Mouse (Mus musculus) hindbrain, embryonic 16.5 days (tissue): ENCODE data around the gene Kcnh7. TPM values are rescaled to one million over a fixed set of nuclear protein-coding genes. Genes with fewer than 3 reads are reported as not detected.
A peak's percentile ranks its signal among the peaks of the same experiment; 100 is the strongest.

Experiments
- ATAC-seq: fragments of 200-750 bp; cut with Nextera tagmentation; 2 replicates; pipeline ENCODE4 v1.8.0; 2017; ENCODE audit warnings: moderate TSS enrichment, moderate library complexity
- H3K27ac ChIP-seq: fragments of 300-500 bp; sonication (generic); 2 replicates; pipeline ENCODE4 v1.5.1; 2014; ENCODE audit warnings: low read depth, mild to moderate bottlenecking, control low read depth, low read length, moderate library complexity
- H3K27me3 ChIP-seq: fragments of 300-500 bp; sonication (generic); replicated peaks from 2 replicates; pipeline ENCODE4 v1.6.1; 2014; ENCODE audit warnings: low read length; ENCODE audit not compliant: control insufficient read depth, insufficient read depth
- H3K36me3 ChIP-seq: fragments of 300-500 bp; sonication (generic); 2 replicates; pipeline ENCODE4 v1.6.1; 2014; ENCODE audit warnings: mild to moderate bottlenecking, low read length, moderate library complexity, mixed read lengths; ENCODE audit not compliant: control insufficient read depth, insufficient read depth
- H3K4me1 ChIP-seq: fragments of 300-500 bp; sonication (generic); 2 replicates; pipeline ENCODE4 v1.6.1; 2014; ENCODE audit warnings: low read depth, low read length; ENCODE audit not compliant: control insufficient read depth, insufficient read depth
- H3K4me2 ChIP-seq: fragments of 300-500 bp; sonication (generic); 2 replicates; pipeline ENCODE4 v1.6.1; 2014; ENCODE audit warnings: mild to moderate bottlenecking, low read length, control low read depth, moderate library complexity
- H3K4me3 ChIP-seq: fragments of 300-500 bp; sonication (generic); 2 replicates; pipeline ENCODE4 v1.5.1; 2014; ENCODE audit warnings: mild to moderate bottlenecking, low read length, control low read depth, moderate library complexity
- H3K9ac ChIP-seq: fragments of 300-500 bp; sonication (generic); 2 replicates; pipeline ENCODE4 v1.6.1; 2014; ENCODE audit warnings: low read depth, mild to moderate bottlenecking, control low read depth, low read length, moderate library complexity
- H3K9me3 ChIP-seq: fragments of 300-500 bp; sonication (generic); 2 replicates; pipeline ENCODE4 v1.6.1; 2014; ENCODE audit warnings: mild to moderate bottlenecking, low read length, moderate library complexity; ENCODE audit not compliant: control insufficient read depth
- WGBS: fragments of 180-500 bp; shearing (Covaris S2); extraction: QIAGEN DNeasy Blood & Tissue Kit; methylation state at CpG from one replicate; pipeline ENCODE4 v1.1.7; 2014; 5-methylcytosine and 5-hydroxymethylcytosine counted together
- polyA plus RNA-seq: library from polyadenylated mRNA; unstranded; fragments of >200 nt; fragmentation: Nextera tagmentation; extraction: Ambion mirVana; gene quantifications from 2 replicates; pipeline ENCODE4 v1.2.1, GENCODE M21; 2015

Kcnh7 gene
- polyA plus RNA-seq, 1 experiment from 2014 or later, result 9.4 TPM

- Histone ChIP-seq H3K27me3 (no peaks in the 10 kb centered on the region), H3K4me2 (no peak overlapping the region), H3K9me3 (no peaks in the 10 kb centered on the region), H3K36me3 (no peaks in the 10 kb centered on the region), H3K9ac (no peak overlapping the region), H3K27ac (no peak overlapping the region), H3K4me3 (no peak overlapping the region), H3K4me1 (no peaks in the 10 kb centered on the region)
- no peak for ATAC-seq
- WGBS, result 82% methylated on average over 2 of the region's 2 CpGs
Measured at GRCm38 (mm10) chr2:62784460-62785038, 399.5 kb downstream of the Kcnh7 start.

GRCm38 (mm10) chr2:62746256-62746655 is 437.8 kb downstream of the Kcnh7 start:
- H3K4me2 ChIP-seq, result no peak overlapping the region
- 70% methylated on average over 2 of the region's 2 CpGs for WGBS
- no peaks in the 10 kb centered on the region for H3K4me1 ChIP-seq
- no peak for ATAC-seq
- no peaks in the 10 kb centered on the region for H3K9me3 ChIP-seq
- H3K27me3 ChIP-seq, result no peaks in the 10 kb centered on the region
- no peak overlapping the region for H3K4me3 ChIP-seq
- no peaks in the 10 kb centered on the region for H3K36me3 ChIP-seq
- no peak overlapping the region for H3K9ac ChIP-seq
- no peak overlapping the region for H3K27ac ChIP-seq

GRCm38 (mm10) chr2:62743098-62743497 is 441.0 kb downstream of the Kcnh7 start:
- Histone ChIP-seq H3K4me1 (no peaks in the 10 kb centered on the region), H3K9ac (no peak overlapping the region), H3K9me3 (no peaks in the 10 kb centered on the region), H3K36me3 (no peaks in the 10 kb centered on the region), H3K27ac (no peak overlapping the region), H3K4me3 (no peak overlapping the region), H3K27me3 (no peaks in the 10 kb centered on the region), H3K4me2 (no peak overlapping the region)
- WGBS, result 79% methylated on average over 2 of the region's 2 CpGs
- ATAC-seq, result no peak

GRCm38 (mm10) chr2:62730671-62731070 is 453.4 kb downstream of the Kcnh7 start:
- no peaks in the 10 kb centered on the region for H3K4me1 ChIP-seq
- H3K27me3 ChIP-seq, result no peaks in the 10 kb centered on the region
- H3K36me3 ChIP-seq, result no peaks in the 10 kb centered on the region
- no peak overlapping the region for H3K4me3 ChIP-seq
- no peak overlapping the region for H3K27ac ChIP-seq
- H3K4me2 ChIP-seq, result no peak overlapping the region
- H3K9me3 ChIP-seq, result no peaks in the 10 kb centered on the region
- H3K9ac ChIP-seq, result no peak overlapping the region
- no peak for ATAC-seq
- 83% methylated on average over 1 of the region's 1 CpGs for WGBS

GRCm38 (mm10) chr2:62727732-62728131 is 456.4 kb downstream of the Kcnh7 start:
- no peaks in the 10 kb centered on the region for H3K36me3 ChIP-seq
- H3K4me2 ChIP-seq, result no peak overlapping the region
- 85% methylated on average over 2 of the region's 2 CpGs for WGBS
- no peak overlapping the region for H3K4me3 ChIP-seq
- no peaks in the 10 kb centered on the region for H3K27me3 ChIP-seq
- ATAC-seq, result no peak
- no peak overlapping the region for H3K9ac ChIP-seq
- no peak overlapping the region for H3K27ac ChIP-seq
- H3K9me3 ChIP-seq, result no peaks in the 10 kb centered on the region
- no peaks in the 10 kb centered on the region for H3K4me1 ChIP-seq

- Histone ChIP-seq H3K4me1 (no peaks in the 10 kb centered on the region), H3K27ac (no peak overlapping the region), H3K36me3 (no peaks in the 10 kb centered on the region), H3K4me2 (no peak overlapping the region), H3K4me3 (no peak overlapping the region), H3K9ac (no peak overlapping the region), H3K27me3 (no peaks in the 10 kb centered on the region), H3K9me3 (no peaks in the 10 kb centered on the region)
- ATAC-seq, result no peak
- WGBS, result 63% methylated on average over 1 of the region's 1 CpGs
Measured at GRCm38 (mm10) chr2:62725946-62726345, 458.1 kb downstream of the Kcnh7 start.

GRCm38 (mm10) chr2:62718411-62718810 is 465.7 kb downstream of the Kcnh7 start:
- Histone ChIP-seq H3K4me2 (no peak overlapping the region), H3K27ac (no peak overlapping the region), H3K4me3 (no peak overlapping the region), H3K36me3 (0 out of 2 replicates have a peak, but pooled peaks cover 2% of the 10 kb centered on the region), H3K4me1 (no peaks in the 10 kb centered on the region), H3K9ac (no peak overlapping the region), H3K27me3 (no peaks in the 10 kb centered on the region), H3K9me3 (no peaks in the 10 kb centered on the region)
- 31% methylated on average over 1 of the region's 1 CpGs for WGBS
- 0 out of 2 replicates have a peak, but pooled peaks have one; percentile 42 for ATAC-seq

GRCm38 (mm10) chr2:62717270-62717669 is 466.8 kb downstream of the Kcnh7 start:
- Histone ChIP-seq H3K27me3 (no peaks in the 10 kb centered on the region), H3K4me3 (no peak overlapping the region), H3K36me3 (0 out of 2 replicates have a peak, but pooled peaks cover 2% of the 10 kb centered on the region), H3K4me2 (no peak overlapping the region), H3K9me3 (no peaks in the 10 kb centered on the region), H3K27ac (no peak overlapping the region), H3K4me1 (no peaks in the 10 kb centered on the region), H3K9ac (no peak overlapping the region)
- ATAC-seq, result no peak
- WGBS, result 85% methylated on average over 6 of the region's 6 CpGs

GRCm38 (mm10) chr2:62715260-62715659 is 468.8 kb downstream of the Kcnh7 start:
- Histone ChIP-seq H3K27me3 (no peaks in the 10 kb centered on the region), H3K36me3 (0 out of 2 replicates have a peak, but pooled peaks cover 2% of the 10 kb centered on the region), H3K4me1 (no peaks in the 10 kb centered on the region)

More at GRCm38 (mm10) chr2:62715260-62715659, 468.8 kb downstream of the Kcnh7 start:
- no peak overlapping the region for H3K4me3 ChIP-seq
- no peaks in the 10 kb centered on the region for H3K9me3 ChIP-seq
- 89% methylated on average over 4 of the region's 4 CpGs for WGBS
- H3K27ac ChIP-seq, result no peak overlapping the region
- no peak overlapping the region for H3K9ac ChIP-seq
- no peak for ATAC-seq
- no peak overlapping the region for H3K4me2 ChIP-seq
